Mouse (Mus musculus): ENCODE measurements around the gene H2afy.

DNA sequence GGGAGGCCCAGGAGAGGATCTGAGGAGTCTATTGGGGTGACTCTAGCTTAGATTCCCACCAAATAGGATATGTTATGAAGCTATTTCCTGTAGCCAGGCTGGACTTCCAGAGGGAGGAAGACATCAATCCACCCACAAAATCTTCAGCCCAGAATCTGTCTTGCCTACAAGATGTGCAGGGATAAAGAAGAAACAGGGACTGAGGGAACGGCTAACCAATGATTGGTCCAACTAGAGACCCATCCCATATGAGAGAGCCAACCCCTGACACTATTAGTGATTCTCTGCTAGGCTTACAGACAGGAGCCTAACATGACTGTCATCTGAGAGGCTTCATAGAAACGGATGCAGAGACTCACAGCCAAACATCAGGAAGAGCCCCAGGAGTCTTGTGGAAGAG is 7.9 kb upstream of the H2afy start:
- no peak for TF ChIP-seq CTCF (IDR thresholded peaks at IDR 0.05; ENCODE audit: extremely low read depth, insufficient read length, insufficient replicate concordance, low read depth, low read length)
- no peak for TF ChIP-seq POLR2A (IDR thresholded peaks at IDR 0.05; ENCODE audit: low read depth, low read length)

All from small intestine, adult 2 months (tissue).